Mouse (Mus musculus): ENCODE measurements around the gene Il1b. TPM values are rescaled to one million over a fixed set of nuclear protein-coding genes. Genes with fewer than 3 reads are reported as not detected.

Gene Il1b
- polyA plus RNA-seq, 1 experiment from 2014 or later = 0.35 TPM

- 79% methylated on average over 6 of the region's 6 CpGs for WGBS
- ATAC-seq = no peak
- no peak overlapping the region for H3K4me2 ChIP-seq (replicated peaks; ENCODE audit: low read depth)
Measured at GRCm38 (mm10) chr2:129314880-129315279, 56.1 kb downstream of the Il1b start.

More at GRCm38 (mm10) chr2:129314880-129315279, 56.1 kb downstream of the Il1b start:
- Histone ChIP-seq H3K4me3 (ENCODE audit: low read depth, low read length) (no peak overlapping the region), H3K36me3 (ENCODE audit: control insufficient read depth, insufficient read depth) (no peaks in the 10 kb centered on the region), H3K9me3 (ENCODE audit: control insufficient read depth) (no peaks in the 10 kb centered on the region), H3K27me3 (replicated peaks; ENCODE audit: control insufficient read depth, insufficient read depth, low read length) (no peaks in the 10 kb centered on the region), H3K9ac (ENCODE audit: low read depth, low read length) (no peak overlapping the region), H3K4me1 (replicated peaks; ENCODE audit: control insufficient read depth, insufficient read depth, low read length) (no peaks in the 10 kb centered on the region), H3K27ac (ENCODE audit: low read depth, low read length) (no peak overlapping the region)
- no peak for TF ChIP-seq CTCF (IDR thresholded peaks at IDR 0.05; ENCODE audit: low read depth)

Other genes with a start within 250 kb of the Il1b start
- gene Chchd5, start 241.4 kb downstream of the Il1b start, polyA plus RNA-seq (2015; fragmentation: Nextera tagmentation; extraction: Ambion mirVana) = 17.6 and 19.0 TPM in 2 replicates
- gene Slc20a1, start 172.4 kb downstream of the Il1b start, polyA plus RNA-seq (2015; fragmentation: Nextera tagmentation; extraction: Ambion mirVana) = 14.4 and 16.0 TPM in 2 replicates
- gene Ckap2l, start 73.9 kb downstream of the Il1b start, polyA plus RNA-seq (2015; fragmentation: Nextera tagmentation; extraction: Ambion mirVana) = 9.2 and 11.0 TPM in 2 replicates
- 10.2 and 18.4 TPM in 2 replicates for gene Il1a, start 61.2 kb downstream of the Il1b start, polyA plus RNA-seq (2015; fragmentation: Nextera tagmentation; extraction: Ambion mirVana)
- not detected in 2 replicates for gene F830045P16Rik, start 165.5 kb upstream of the Il1b start, polyA plus RNA-seq (2015; fragmentation: Nextera tagmentation; extraction: Ambion mirVana)
- gene Sirpa, start 221.7 kb upstream of the Il1b start, polyA plus RNA-seq (2015; fragmentation: Nextera tagmentation; extraction: Ambion mirVana) = 9.5 and 9.7 TPM in 2 replicates